ENCODE assay signal across 10 mouse cellular contexts in genomic region chr5:76855829-76856600, GRCm38 (mm10). TPM values are rescaled to one million over a fixed set of nuclear protein-coding genes. Genes with fewer than 3 reads are reported as not detected.
DNase-seq lines count a peak whose midpoint lies in the region; ATAC-seq and TF ChIP-seq lines count a peak whose summit lies in the region.
"Had no signal": no experiment of that assay in that cellular context is flagged by ENCODE, and none has a peak within 500 bp of the region (broad histone marks: within the 10 kb centered on the region; RNA-seq: fewer than 3 reads in every experiment).

No protein-coding gene starts in this region.

- H3K4me3 ChIP-seq in kidney, embryonic 14.5 days (ENCODE audit: low read length), result peak overlapping the region; percentile 42
- H3K4me3 ChIP-seq in intestine, embryonic 15.5 days (replicated peaks), result peak overlapping the region; percentile 38
- H3K4me3 ChIP-seq in midbrain, postnatal 0 days (ENCODE audit: low read depth, low read length), result no peak overlapping the region

- 30% methylated on average over 25 of the region's 25 CpGs for WGBS in kidney, embryonic 14.5 days
- 44% methylated on average over 24 of the region's 25 CpGs for WGBS in intestine, embryonic 15.5 days
- WGBS in midbrain, postnatal 0 days, result 35% methylated on average over 25 of the region's 25 CpGs

- 0 out of 2 replicates have a peak, but pooled peaks cover 5% of the 10 kb centered on the region for H3K4me1 ChIP-seq in kidney, embryonic 14.5 days (ENCODE audit: control insufficient read depth, insufficient read depth, low read length)
- peaks cover 6% of the 10 kb centered on the region; the same call in 1 of the 2 replicates for H3K4me1 ChIP-seq in intestine, embryonic 15.5 days (replicated peaks)
- H3K4me1 ChIP-seq in midbrain, postnatal 0 days (ENCODE audit: insufficient read depth, low read length), result no peaks in the 10 kb centered on the region

- H3K9ac ChIP-seq in kidney, embryonic 14.5 days (ENCODE audit: low read depth, low read length), result no peak overlapping the region
- H3K9ac ChIP-seq in intestine, embryonic 15.5 days, result peak overlapping the region; percentile 41; the same call in 1 of the 2 replicates
- H3K9ac ChIP-seq in midbrain, postnatal 0 days (replicated peaks; ENCODE audit: low read length, poor library complexity, severe bottlenecking), result no peak overlapping the region

- peaks cover 12% of the 10 kb centered on the region for H3K27me3 ChIP-seq in kidney, embryonic 14.5 days (ENCODE audit: control insufficient read depth, insufficient read depth, low read length)
- no peaks in the 10 kb centered on the region for H3K27me3 ChIP-seq in intestine, embryonic 15.5 days (replicated peaks)
- no peaks in the 10 kb centered on the region for H3K27me3 ChIP-seq in midbrain, postnatal 0 days (ENCODE audit: insufficient read depth, low read length)

- H3K9me3 ChIP-seq in kidney, embryonic 14.5 days (ENCODE audit: control insufficient read depth, low read length), result no peaks in the 10 kb centered on the region
- H3K9me3 ChIP-seq in intestine, embryonic 15.5 days, result no peaks in the 10 kb centered on the region
- no peaks in the 10 kb centered on the region for H3K9me3 ChIP-seq in midbrain, postnatal 0 days (ENCODE audit: low read length)
- H3K9me3 ChIP-seq: G1E had no signal

- no peak for TF ChIP-seq CTCF in midbrain, postnatal 0 days (IDR thresholded peaks at IDR 0.05)

- no peak for DNase-seq in kidney, postnatal 14 days
- DNase-seq in embryo, embryonic 9.5 days (ENCODE audit: extremely low spot score), result peak; percentile 44
- peak; percentile 67 for DNase-seq in midbrain, postnatal 0 days (ENCODE audit: low spot score)
- DNase-seq in cerebellum, postnatal 25 days, result no peak
- DNase-seq: cerebellum, adult 2 months had no signal

- H3K27ac ChIP-seq in kidney, embryonic 14.5 days (ENCODE audit: low read depth, low read length), result no peak overlapping the region
- H3K27ac ChIP-seq in intestine, embryonic 15.5 days, result no peak overlapping the region
- no peak overlapping the region for H3K27ac ChIP-seq in midbrain, postnatal 0 days (ENCODE audit: low read depth, low read length)

- H3K4me2 ChIP-seq in kidney, embryonic 14.5 days (replicated peaks; ENCODE audit: low read depth, low read length), result peak overlapping the region; percentile 65
- peak overlapping the region; percentile 78 for H3K4me2 ChIP-seq in intestine, embryonic 15.5 days (replicated peaks)
- H3K4me2 ChIP-seq in midbrain, postnatal 0 days (ENCODE audit: low read depth, low read length, poor library complexity, severe bottlenecking), result peak overlapping the region; percentile 44; the same call in 1 of the 2 replicates

- ATAC-seq in kidney, embryonic 14.5 days (ENCODE audit: low FRiP score, low TSS enrichment), result no peak
- ATAC-seq in intestine, embryonic 15.5 days, result no peak
- ATAC-seq in midbrain, postnatal 0 days (ENCODE audit: low FRiP score), result no peak
- ATAC-seq in erythroblast, adult 5-6 weeks (replicated peaks; ENCODE audit: low FRiP score, poor library complexity, severe bottlenecking), result no peak
- ATAC-seq in cerebellum, adult (ENCODE audit: insufficient number of reproducible peaks, low FRiP score, low TSS enrichment), result no peak

- H3K36me3 ChIP-seq in kidney, embryonic 14.5 days (ENCODE audit: control insufficient read depth, insufficient read depth, low read length), result peaks cover 4% of the 10 kb centered on the region; the same call in 1 of the 2 replicates
- no peaks in the 10 kb centered on the region for H3K36me3 ChIP-seq in intestine, embryonic 15.5 days
- peaks cover 21% of the 10 kb centered on the region for H3K36me3 ChIP-seq in midbrain, postnatal 0 days (ENCODE audit: insufficient read depth, low read length)

RNA-seq across cellular contexts. Expression of gene Aasdh, which starts 49.3 kb away (rescaled TPM):
- polyA plus RNA-seq in kidney, embryonic 14.5 days (2014; fragmentation: Nextera tagmentation; extraction: Ambion mirVana), result 13.2 and 20.8 TPM in 2 replicates
- 14.2 and 18.3 TPM in 2 replicates for polyA plus RNA-seq in intestine, embryonic 15.5 days (2015; fragmentation: Nextera tagmentation; extraction: Ambion mirVana)
- total RNA-seq in midbrain, postnatal 0 days (2014; rRNA removed), result 11.0 and 16.3 TPM in 2 replicates
- polyA plus RNA-seq in midbrain, postnatal 0 days (2015; fragmentation: Nextera tagmentation; extraction: Ambion mirVana), result 10.1 and 11.5 TPM in 2 replicates
- total RNA-seq in erythroblast, adult 5-6 weeks (2015; ENCODE audit: low replicate concordance), result 4.2 TPM in 2 replicates
- total RNA-seq in erythroblast, adult 5-6 weeks (2017; ENCODE audit: low replicate concordance), result 3.6 and 13.5 TPM in 2 replicates

Comparison
In these comparisons a context has a peak if more than half of its experiments do, and no peak if none do; other contexts are left out.
1. DNase-seq: peak in embryo, embryonic 9.5 days (single experiment) and midbrain, postnatal 0 days (single experiment); none in kidney, postnatal 14 days (single experiment) and cerebellum, postnatal 25 days (0 of 2).
2. Peak in every context shown above with its lines, with median percentiles within 50 percentile points of each other: H3K4me2 ChIP-seq.